Mouse (Mus musculus) bone marrow, adult 2 months (tissue): ENCODE results near the gene 2410131K14Rik.

Source experiments
- CTCF ChIP-seq: fragments of 200-500 bp; IDR thresholded peaks from 2 replicates; pipeline ENCODE4 v1.5.1; 2011; ENCODE audit warnings: low read length, control low read depth; ENCODE audit not compliant: control insufficient read depth, insufficient read depth
- POLR2A ChIP-seq: fragments of 200-500 bp; IDR thresholded peaks from 2 replicates; pipeline ENCODE4 v1.6.1; 2011; ENCODE audit warnings: low read depth, mild to moderate bottlenecking, control low read depth, low read length, borderline replicate concordance; ENCODE audit not compliant: control insufficient read depth

DNA sequence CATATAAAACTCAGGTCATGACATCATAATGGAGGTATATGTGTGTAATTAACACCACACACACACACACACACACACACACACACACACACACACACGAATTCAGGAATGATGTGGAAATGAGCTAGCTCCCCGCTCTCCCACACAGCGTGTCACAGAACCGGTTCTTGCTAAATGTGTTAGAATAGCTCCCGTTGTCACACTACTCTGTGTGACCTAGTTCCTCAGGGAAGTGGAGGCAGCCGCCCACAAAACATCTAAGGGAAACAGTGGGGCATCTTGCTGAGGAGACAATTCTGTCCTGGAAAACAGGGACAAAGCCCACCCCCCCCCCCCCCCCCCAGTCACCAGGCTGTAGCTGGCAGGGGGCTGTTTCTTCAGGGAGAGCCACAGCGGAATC, 31.3 kb downstream of the 2410131K14Rik start:
- TF ChIP-seq POLR2A (no peak), CTCF (no peak)
